Mouse (Mus musculus) embryonic fibroblast, embryonic 13.5 days (primary cell): Measurements from ENCODE around the gene Stard13.

ENCODE experiments used
- CTCF ChIP-seq: IDR thresholded peaks from 2 replicates; pipeline ENCODE4 v1.5.1; 2011; ENCODE audit warnings: mild to moderate bottlenecking, control low read depth, low read length, moderate library complexity, borderline replicate concordance; ENCODE audit not compliant: insufficient read depth
- POLR2A ChIP-seq: IDR thresholded peaks from 2 replicates; pipeline ENCODE4 v1.6.1; 2011; ENCODE audit warnings: low read depth, mild to moderate bottlenecking, control low read depth, low read length, moderate library complexity

- TF ChIP-seq POLR2A: no peak
- no peak; the same call in 1 of the 2 replicates for TF ChIP-seq CTCF
Observed at GRCm38 (mm10) chr5:151056920-151057294, 176.7 kb downstream of the Stard13 start.
